Mouse (Mus musculus): ENCODE results near the gene Fam131c. TPM values are rescaled to one million over a fixed set of nuclear protein-coding genes. Genes with fewer than 3 reads are reported as not detected.
A peak's percentile ranks its signal among the peaks of the same experiment; 100 is the strongest.

The Fam131c gene
- total and polyA plus RNA-seq, 3 experiments, result 2.0 to 2.9 (median 2.2) TPM

DNA sequence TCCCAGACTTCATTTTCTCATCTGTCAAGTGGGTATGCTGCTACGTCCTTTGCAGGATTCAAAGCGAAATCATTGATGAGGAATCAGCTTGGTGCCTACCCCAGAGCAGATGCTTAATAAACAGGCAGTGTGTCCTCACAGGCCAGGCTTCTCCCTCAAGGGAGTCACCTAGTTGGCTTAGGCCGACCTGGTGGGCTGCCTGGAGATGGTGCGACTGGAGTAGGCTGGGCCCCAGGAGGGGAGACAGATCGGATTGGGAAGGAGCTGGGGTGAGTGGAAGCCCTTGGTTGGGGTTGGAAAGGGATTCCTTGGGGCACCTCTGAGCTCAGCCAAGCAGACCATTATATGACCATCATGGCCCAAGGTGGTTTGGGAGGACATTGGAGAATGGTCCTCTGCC is 4.4 kb downstream of the Fam131c start:
- Histone ChIP-seq H3K4me1 (ENCODE audit: control insufficient read depth, insufficient read depth, low read length) (no peaks in the 10 kb centered on the region), H3K27ac (no peak overlapping the region), H3K79me2 (replicated peaks; ENCODE audit: control insufficient read depth, insufficient read depth, low read length) (no peaks in the 10 kb centered on the region), H3K27me3 (ENCODE audit: control insufficient read depth, insufficient read depth, low read length) (0 out of 2 replicates have a peak, but pooled peaks cover 2% of the 10 kb centered on the region), H3K9ac (ENCODE audit: low read depth, low read length) (no peak overlapping the region), H3K4me3 (no peak overlapping the region), H3K36me3 (ENCODE audit: control insufficient read depth, insufficient read depth, low read length) (no peaks in the 10 kb centered on the region)
- 95% methylated on average over 5 of the region's 5 CpGs for WGBS
- DNase-seq, result no peak
- intact Hi-C loops (cut with DNase I), result no loop called here
- no peak for TF ChIP-seq EP300 (IDR thresholded peaks at IDR 0.05; ENCODE audit: insufficient read depth, low read depth, low read length)
- no peak for TF ChIP-seq CTCF (IDR thresholded peaks at IDR 0.05)
- no peak for TF ChIP-seq POLR2A (IDR thresholded peaks at IDR 0.05; ENCODE audit: insufficient read depth, low read depth, low read length)

GRCm38 (mm10) chr4:141379674-141380073 is 11.7 kb downstream of the Fam131c start:
- WGBS, result 67% methylated on average over 8 of the region's 8 CpGs
- peaks cover 3% of the 10 kb centered on the region for H3K27me3 ChIP-seq (ENCODE audit: control insufficient read depth, insufficient read depth, low read length)
- H3K79me2 ChIP-seq (replicated peaks; ENCODE audit: control insufficient read depth, insufficient read depth, low read length), result no peaks in the 10 kb centered on the region
- no peak overlapping the region for H3K9ac ChIP-seq (ENCODE audit: low read depth, low read length)
- no peaks in the 10 kb centered on the region for H3K4me1 ChIP-seq (ENCODE audit: control insufficient read depth, insufficient read depth, low read length)
- TF ChIP-seq EP300 (IDR thresholded peaks at IDR 0.05; ENCODE audit: insufficient read depth, low read depth, low read length), result no peak
- TF ChIP-seq CTCF (IDR thresholded peaks at IDR 0.05), result no peak
- TF ChIP-seq POLR2A (IDR thresholded peaks at IDR 0.05; ENCODE audit: insufficient read depth, low read depth, low read length), result no peak
- no peaks in the 10 kb centered on the region for H3K36me3 ChIP-seq (ENCODE audit: control insufficient read depth, insufficient read depth, low read length)
- no peak overlapping the region for H3K4me3 ChIP-seq
- intact Hi-C loops (cut with DNase I), result no loop called here
- H3K27ac ChIP-seq, result no peak overlapping the region
- DNase-seq, result no peak

GRCm38 (mm10) chr4:141382406-141382805 is 14.4 kb downstream of the Fam131c start:
- intact Hi-C loops (cut with DNase I), result no loop called here
- H3K36me3 ChIP-seq (ENCODE audit: control insufficient read depth, insufficient read depth, low read length), result no peaks in the 10 kb centered on the region
- H3K27ac ChIP-seq, result no peak overlapping the region
- no peak overlapping the region for H3K4me3 ChIP-seq
- peaks cover 3% of the 10 kb centered on the region for H3K27me3 ChIP-seq (ENCODE audit: control insufficient read depth, insufficient read depth, low read length)
- H3K9ac ChIP-seq (ENCODE audit: low read depth, low read length), result no peak overlapping the region
- no peak for DNase-seq
- TF ChIP-seq CTCF (IDR thresholded peaks at IDR 0.05) (no peak), POLR2A (IDR thresholded peaks at IDR 0.05; ENCODE audit: insufficient read depth, low read depth, low read length) (no peak), EP300 (IDR thresholded peaks at IDR 0.05; ENCODE audit: insufficient read depth, low read depth, low read length) (no peak)
- no peaks in the 10 kb centered on the region for H3K79me2 ChIP-seq (replicated peaks; ENCODE audit: control insufficient read depth, insufficient read depth, low read length)
- no peaks in the 10 kb centered on the region; the same call in 1 of the 2 replicates for H3K4me1 ChIP-seq (ENCODE audit: control insufficient read depth, insufficient read depth, low read length)
- WGBS, result 2% methylated on average over 25 of the region's 25 CpGs

GRCm38 (mm10) chr4:141385275-141385674 is 17.3 kb downstream of the Fam131c start:
- DNase-seq, result peak; percentile 28 to 49
- Histone ChIP-seq H3K36me3 (ENCODE audit: control insufficient read depth, insufficient read depth, low read length) (no peaks in the 10 kb centered on the region), H3K4me1 (ENCODE audit: control insufficient read depth, insufficient read depth, low read length) (no peaks in the 10 kb centered on the region; the same call in 1 of the 2 replicates), H3K4me3 (no peak overlapping the region), H3K9ac (ENCODE audit: low read depth, low read length) (no peak overlapping the region), H3K79me2 (replicated peaks; ENCODE audit: control insufficient read depth, insufficient read depth, low read length) (no peaks in the 10 kb centered on the region), H3K27me3 (ENCODE audit: control insufficient read depth, insufficient read depth, low read length) (peaks cover 3% of the 10 kb centered on the region), H3K27ac (no peak overlapping the region)
- 0 out of 2 replicates have a peak, but pooled peaks have one; percentile 33 for TF ChIP-seq EP300 (IDR thresholded peaks at IDR 0.05; ENCODE audit: insufficient read depth, low read depth, low read length)
- TF ChIP-seq CTCF (IDR thresholded peaks at IDR 0.05), result peak; percentile 89
- no peak for TF ChIP-seq POLR2A (IDR thresholded peaks at IDR 0.05; ENCODE audit: insufficient read depth, low read depth, low read length)
- intact Hi-C loops (cut with DNase I), result loop anchor here (5.0 kb wide), 1 partner anchor 472 kb away; no protein-coding TSS in a partner anchor
- 2% methylated on average over 7 of the region's 7 CpGs for WGBS

DNA sequence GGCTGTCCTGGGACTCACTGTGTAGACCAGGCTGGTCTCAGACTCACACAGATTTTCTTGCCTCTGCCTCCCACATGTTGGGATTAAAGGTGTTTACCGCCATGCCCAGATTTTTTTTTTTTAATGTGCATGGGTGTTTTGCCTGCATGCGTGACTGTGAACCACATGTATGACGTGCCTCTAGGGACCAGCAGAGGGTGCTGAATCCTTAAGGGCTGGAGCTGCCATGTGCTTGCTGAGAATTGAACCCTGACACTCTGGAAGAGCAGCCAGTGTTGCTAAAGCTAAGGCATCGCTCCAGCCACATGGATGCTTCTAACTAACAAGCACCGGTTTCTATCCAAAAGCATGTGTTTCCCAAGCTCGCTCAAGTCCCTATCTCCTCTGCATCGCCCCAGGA is 18.1 kb downstream of the Fam131c start:
- H3K27me3 ChIP-seq (ENCODE audit: control insufficient read depth, insufficient read depth, low read length), result peaks cover 3% of the 10 kb centered on the region
- no peak overlapping the region for H3K9ac ChIP-seq (ENCODE audit: low read depth, low read length)
- no peak for TF ChIP-seq EP300 (IDR thresholded peaks at IDR 0.05; ENCODE audit: insufficient read depth, low read depth, low read length)
- no peak; the same call in 1 of the 2 replicates for TF ChIP-seq CTCF (IDR thresholded peaks at IDR 0.05)
- no peak for TF ChIP-seq POLR2A (IDR thresholded peaks at IDR 0.05; ENCODE audit: insufficient read depth, low read depth, low read length)
- H3K36me3 ChIP-seq (ENCODE audit: control insufficient read depth, insufficient read depth, low read length), result no peaks in the 10 kb centered on the region
- intact Hi-C loops (cut with DNase I), result loop anchor here (5.0 kb wide), 1 partner anchor 471 kb away; no protein-coding TSS in a partner anchor
- H3K79me2 ChIP-seq (replicated peaks; ENCODE audit: control insufficient read depth, insufficient read depth, low read length), result no peaks in the 10 kb centered on the region
- DNase-seq, result no peak
- no peak overlapping the region for H3K27ac ChIP-seq
- WGBS, result 72% methylated on average over 7 of the region's 7 CpGs
- no peaks in the 10 kb centered on the region; the same call in 1 of the 2 replicates for H3K4me1 ChIP-seq (ENCODE audit: control insufficient read depth, insufficient read depth, low read length)
- no peak overlapping the region for H3K4me3 ChIP-seq

- no peak overlapping the region for H3K9ac ChIP-seq (ENCODE audit: low read depth, low read length)
- TF ChIP-seq EP300 (IDR thresholded peaks at IDR 0.05; ENCODE audit: insufficient read depth, low read depth, low read length) (0 out of 2 replicates have a peak, but pooled peaks have one; percentile 36), POLR2A (IDR thresholded peaks at IDR 0.05; ENCODE audit: insufficient read depth, low read depth, low read length) (no peak), CTCF (IDR thresholded peaks at IDR 0.05) (peak; percentile 88)
- H3K36me3 ChIP-seq (ENCODE audit: control insufficient read depth, insufficient read depth, low read length), result no peaks in the 10 kb centered on the region
- 23% methylated on average over 5 of the region's 5 CpGs for WGBS
- peaks cover 2% of the 10 kb centered on the region for H3K27me3 ChIP-seq (ENCODE audit: control insufficient read depth, insufficient read depth, low read length)
- intact Hi-C loops (cut with DNase I), result loop anchor here (5.0 kb wide), 1 partner anchor 470 kb away; no protein-coding TSS in a partner anchor
- H3K27ac ChIP-seq, result no peak overlapping the region
- peak; percentile 63 to 81 for DNase-seq
- H3K79me2 ChIP-seq (replicated peaks; ENCODE audit: control insufficient read depth, insufficient read depth, low read length), result no peaks in the 10 kb centered on the region
- no peaks in the 10 kb centered on the region; the same call in 1 of the 2 replicates for H3K4me1 ChIP-seq (ENCODE audit: control insufficient read depth, insufficient read depth, low read length)
- no peak overlapping the region for H3K4me3 ChIP-seq
Measured at GRCm38 (mm10) chr4:141387093-141387784, 19.2 kb downstream of the Fam131c start.
